Mouse (Mus musculus) layer of hippocampus, postnatal 25 days (tissue): ENCODE data around the gene Cd300lb. TPM values are rescaled to one million over a fixed set of nuclear protein-coding genes. Genes with fewer than 3 reads are reported as not detected.
"Not testable (repeated sequence)": the region's sequence is repeated elsewhere in the genome, so short reads cannot be mapped to it uniquely, and the experiment has no call there.

Experiments
- DNase-seq, 2 experiments: peaks; one replicate each; pipeline ENCODE4 v3.0.0; 2022; ENCODE audit warnings: mixed read lengths in 2 of 2, low spot score in 1 of 2; ENCODE audit errors: extremely low spot score in 1 of 2
- total RNA-seq, 2 experiments: library from RNA; stranded (reverse); gene quantifications; 2 replicates each; pipeline ENCODE4 v1.2.3; 2021

Gene Cd300lb
- total RNA-seq = not detected

DNA sequence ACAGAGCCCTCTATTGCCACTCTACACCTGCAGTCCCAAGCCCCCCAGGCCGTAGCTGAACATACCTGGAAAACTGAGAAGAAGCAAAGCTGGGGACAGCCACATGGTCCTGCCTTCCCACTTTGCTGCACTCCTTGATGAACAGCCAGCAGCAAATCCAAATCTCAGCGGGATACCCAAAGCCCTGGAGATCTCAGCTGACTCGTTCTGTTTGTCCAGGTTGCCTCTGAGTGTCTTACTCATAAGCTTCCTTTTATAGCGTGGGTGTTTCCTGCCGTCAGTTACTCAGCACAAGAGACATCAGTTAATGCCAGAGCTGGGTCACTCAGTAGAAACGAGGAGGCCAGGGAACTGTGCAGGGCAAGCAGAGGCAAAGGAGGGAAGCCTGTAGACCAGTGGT is at the start of gene Cd300lb:
Gene Cd300lb, minus strand, starts transcription at position 243 of the 400 bp plus-strand sequence.
- DNase-seq = no peak

DNA sequence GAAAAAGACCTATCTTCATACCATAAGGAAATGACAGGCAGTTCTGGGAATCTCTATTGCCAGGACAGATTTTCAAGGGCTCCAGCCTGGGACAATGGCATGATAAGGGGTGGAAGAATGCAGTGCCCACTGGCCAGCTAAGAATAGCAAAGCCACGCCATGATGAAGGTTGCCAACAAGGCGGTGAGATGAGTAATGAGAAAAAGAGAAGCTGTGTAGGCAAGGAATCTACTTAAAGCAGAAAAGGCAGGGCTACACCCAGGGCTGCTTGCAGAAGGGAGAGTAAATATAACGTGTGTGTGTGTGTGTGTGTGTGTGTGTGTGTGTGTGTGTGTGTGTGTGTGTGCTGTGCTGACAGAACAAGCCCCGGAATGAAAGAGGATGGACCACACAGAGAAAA is 47.7 kb upstream of the Cd300lb start:
- no peak for DNase-seq

DNA sequence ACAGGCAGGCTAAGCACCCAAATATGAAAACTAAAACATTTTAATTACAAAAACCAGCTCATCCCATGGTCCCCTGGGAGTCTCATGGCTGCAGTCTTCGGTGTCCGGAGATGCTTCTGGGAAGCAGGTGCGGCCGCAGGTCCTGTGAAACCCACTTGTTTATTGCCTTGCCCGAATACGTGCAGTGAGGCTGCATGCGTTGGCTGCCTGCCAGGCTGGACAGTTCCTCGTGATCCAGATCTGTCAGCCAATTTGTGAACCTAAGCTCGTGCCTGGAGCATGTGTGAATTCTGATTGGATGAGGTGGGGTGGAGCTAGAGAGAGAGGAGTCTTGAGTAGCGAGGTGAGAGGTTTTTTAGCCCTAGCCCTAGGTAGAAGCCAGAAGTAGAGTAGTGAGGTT is 38.5 kb upstream of the Cd300lb start:
- no peak for DNase-seq

DNA sequence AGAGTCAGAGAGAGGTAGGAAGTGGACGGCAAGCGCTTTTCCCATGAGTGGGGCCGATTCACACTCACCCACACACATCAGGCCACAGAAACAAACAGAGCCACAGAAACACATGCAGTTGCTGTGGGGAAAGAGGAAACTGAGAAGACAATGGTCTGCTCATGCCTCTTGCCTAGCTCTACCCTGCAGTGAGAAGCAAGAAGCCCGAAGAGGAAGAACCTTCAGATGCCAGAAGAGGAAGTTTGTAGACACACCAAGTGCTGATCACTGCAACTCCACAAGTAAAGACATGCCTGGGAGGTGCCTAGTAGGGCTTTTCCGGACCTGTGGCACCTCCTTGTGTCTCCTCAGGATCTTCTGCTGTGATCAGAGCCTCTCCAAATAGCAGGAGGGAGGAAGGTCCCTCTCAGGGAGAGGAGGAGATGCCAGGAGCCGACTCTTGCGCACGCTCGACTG is 34.6 kb upstream of the Cd300lb start, which contains the start of gene Cd300c:
Gene Cd300c, minus strand, starts transcription at position 406 of the 456 bp plus-strand sequence.
- no peak for DNase-seq

DNA sequence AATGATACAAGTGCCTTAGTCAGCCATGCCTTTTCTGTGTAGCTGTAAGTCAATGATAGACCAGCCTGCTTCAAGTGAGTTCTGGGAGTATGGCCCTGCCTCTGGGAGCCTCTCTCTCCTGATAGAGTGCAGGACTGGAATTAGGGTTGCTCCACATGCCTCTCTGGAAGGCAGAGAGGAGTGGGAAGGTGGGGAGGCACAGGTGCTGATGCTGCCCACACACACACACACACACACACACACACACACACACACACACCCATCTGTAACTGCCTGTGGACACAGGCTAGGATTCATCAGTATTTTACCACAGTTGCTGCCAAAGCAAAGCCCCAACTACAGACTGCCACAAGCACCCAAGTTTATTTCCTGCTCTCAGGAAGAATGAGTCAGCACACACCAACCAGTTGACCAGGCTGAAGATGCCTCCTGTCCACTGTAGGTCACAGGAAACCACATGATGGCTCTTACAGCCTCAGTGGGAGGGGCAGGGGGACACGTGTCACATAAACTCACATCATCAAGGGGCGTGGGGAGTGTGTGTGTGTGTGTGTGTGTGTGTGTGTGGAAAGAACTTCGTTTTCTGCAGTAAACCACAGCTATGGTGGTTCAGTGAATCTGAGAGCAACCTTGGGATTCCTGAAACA is 31.1 kb upstream of the Cd300lb start:
- no peak for DNase-seq

DNA sequence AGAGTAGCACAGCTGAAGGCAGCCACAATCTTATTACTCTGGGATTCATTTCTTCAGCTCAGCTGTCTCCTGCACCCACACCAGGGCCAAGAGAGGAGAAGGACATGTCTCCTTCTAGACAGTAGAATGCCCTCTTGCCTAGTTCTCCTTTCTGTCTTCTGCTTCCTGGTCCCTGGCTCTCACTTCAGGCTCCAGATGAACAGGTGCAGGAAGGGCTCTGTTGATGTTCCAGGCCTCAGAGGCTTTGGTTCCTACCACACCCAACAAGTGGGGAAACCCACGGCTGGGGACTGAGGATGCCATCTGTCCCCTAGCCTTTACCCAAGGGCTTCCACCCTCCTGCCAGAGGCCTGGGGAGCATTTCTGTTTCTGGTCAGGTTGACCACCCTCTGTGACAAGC is 26.2 kb upstream of the Cd300lb start:
- DNase-seq = no peak

DNA sequence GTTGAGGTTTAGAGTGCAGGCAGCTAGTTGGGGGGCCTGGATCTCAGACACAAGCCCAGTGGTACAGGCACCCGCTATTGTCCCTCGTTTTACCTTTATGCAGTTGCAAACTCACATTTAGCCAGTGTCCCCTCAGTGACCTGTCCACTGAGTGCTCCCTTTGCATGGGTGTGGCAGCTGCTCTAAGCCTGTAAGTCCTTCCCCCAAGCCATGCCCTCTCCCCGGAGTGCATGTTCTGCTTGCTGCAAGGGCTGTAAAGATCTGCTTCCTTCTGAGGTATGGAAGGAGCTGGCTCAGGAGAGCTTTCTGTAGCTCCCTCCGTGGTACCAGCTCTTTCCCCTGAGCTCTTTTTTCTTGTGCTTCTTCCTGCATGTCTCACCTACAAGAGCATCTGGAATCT is 595 bp downstream of the Cd300lb start:
- DNase-seq = no peak

DNA sequence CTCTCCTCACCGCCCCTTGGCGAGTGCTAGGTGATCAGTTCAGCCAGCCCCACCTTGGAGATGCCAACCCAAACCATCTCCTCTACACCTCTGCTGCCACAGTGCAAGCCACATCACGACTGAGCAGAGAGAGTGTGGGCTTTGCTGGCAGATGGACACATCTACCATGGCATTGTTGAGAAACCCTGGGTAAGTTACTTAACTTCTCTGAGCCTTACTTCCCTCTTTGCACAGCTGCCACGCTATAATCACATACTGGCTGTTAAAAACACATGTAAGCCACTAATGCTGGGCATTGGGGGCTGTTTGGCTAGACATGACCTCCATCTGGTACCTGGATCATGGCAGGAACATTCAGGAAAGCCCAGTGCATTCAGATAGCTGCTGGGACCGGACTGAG is 3.1 kb downstream of the Cd300lb start:
- DNase-seq = no peak

DNA sequence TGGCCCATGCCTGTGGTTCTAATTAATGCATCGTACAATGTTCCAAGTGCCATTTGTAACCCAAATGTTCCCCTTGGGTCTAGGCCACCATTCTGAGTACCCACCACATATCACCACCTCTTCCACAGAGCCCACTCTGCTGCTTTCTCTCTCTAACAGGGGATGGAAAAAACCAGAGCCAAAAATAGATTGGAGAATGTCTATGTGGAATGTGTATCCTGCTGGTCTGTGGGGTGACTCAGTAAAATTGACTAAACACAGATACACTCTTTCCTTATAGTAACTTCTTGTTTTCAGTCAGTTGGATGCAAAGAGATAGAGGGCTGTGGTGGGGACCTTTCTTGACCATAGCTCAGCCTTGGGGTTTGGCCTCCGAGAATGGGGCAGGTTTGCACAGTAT is 4.6 kb downstream of the Cd300lb start:
- DNase-seq = no peak

- peak in 1 of 2 experiments; percentile 11 for DNase-seq
Measured at GRCm38 (mm10) chr11:114923961-114924360, 10.2 kb downstream of the Cd300lb start.

DNA sequence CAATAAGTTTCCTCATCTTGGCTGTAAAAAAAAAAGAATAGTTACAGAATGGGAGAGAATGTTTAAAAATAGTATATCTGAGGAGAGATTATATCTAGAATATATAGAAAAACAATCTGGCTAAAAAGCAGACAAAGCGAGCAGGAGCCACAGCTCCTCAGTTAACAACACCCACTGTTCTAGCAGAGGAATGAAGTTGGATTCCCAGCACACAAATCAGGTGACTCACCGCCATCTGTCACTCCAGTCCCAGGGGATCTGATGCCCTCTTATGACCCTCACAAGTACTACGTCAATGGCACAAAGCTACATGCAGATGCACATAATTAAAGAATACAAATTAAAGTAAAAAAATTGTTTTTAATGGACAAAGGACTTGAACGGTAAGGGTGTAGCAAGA is 11.7 kb downstream of the Cd300lb start:
- DNase-seq = no peak

GRCm38 (mm10) chr11:114917120-114917519 is 17.1 kb downstream of the Cd300lb start:
- DNase-seq = no peak

DNA sequence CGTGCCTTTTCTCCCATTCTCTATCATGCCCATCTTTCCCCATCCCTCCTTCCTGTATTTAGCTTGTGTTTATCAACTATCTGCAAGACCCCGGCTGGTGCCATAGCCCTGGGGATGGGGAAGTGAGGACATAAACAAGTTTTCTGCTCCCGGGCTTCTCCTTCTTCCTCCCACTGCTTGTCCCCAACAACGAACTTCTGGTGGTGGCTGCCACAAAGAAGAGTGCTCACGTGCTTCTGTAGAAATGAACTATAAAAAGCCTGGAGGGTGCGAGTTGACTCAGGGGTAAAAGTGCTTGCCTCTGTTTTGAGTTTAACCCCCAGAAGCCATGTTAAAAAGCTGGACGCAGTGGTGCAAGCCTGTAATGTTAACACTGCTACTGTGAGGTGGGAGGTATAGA is 19.2 kb downstream of the Cd300lb start:
- DNase-seq = no peak

- DNase-seq = peak; percentile 73 to 86
Measured at GRCm38 (mm10) chr11:114912847-114913246, 21.3 kb downstream of the Cd300lb start.

DNA sequence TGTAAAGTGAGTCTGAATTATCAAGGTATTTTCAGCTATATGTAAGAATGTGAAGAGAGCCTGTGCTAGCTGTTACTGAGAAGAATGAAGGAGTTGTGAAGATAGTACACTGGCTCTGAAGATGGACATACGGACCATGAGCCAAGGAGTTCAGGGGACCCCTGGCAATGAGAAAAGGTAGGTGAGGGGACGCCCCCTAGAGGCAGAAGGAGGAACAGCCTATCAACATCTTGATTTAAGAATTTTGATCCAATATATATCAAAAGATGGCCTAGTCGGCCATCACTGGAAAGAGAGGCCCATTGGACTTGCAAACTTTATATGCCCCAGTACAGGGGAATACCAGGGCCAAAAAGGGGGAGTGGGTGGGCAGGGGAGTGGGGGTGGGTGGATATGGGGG is 24.6 kb downstream of the Cd300lb start:
- not testable (repeated sequence) for DNase-seq

- no peak for DNase-seq
Measured at GRCm38 (mm10) chr11:114908086-114908485, 26.1 kb downstream of the Cd300lb start.

GRCm38 (mm10) chr11:114907567-114907966 is 26.6 kb downstream of the Cd300lb start:
- no peak for DNase-seq

GRCm38 (mm10) chr11:114903224-114903623 is 31.0 kb downstream of the Cd300lb start:
- no peak for DNase-seq

GRCm38 (mm10) chr11:114898026-114898425 is 36.2 kb downstream of the Cd300lb start:
- DNase-seq = no peak

DNA sequence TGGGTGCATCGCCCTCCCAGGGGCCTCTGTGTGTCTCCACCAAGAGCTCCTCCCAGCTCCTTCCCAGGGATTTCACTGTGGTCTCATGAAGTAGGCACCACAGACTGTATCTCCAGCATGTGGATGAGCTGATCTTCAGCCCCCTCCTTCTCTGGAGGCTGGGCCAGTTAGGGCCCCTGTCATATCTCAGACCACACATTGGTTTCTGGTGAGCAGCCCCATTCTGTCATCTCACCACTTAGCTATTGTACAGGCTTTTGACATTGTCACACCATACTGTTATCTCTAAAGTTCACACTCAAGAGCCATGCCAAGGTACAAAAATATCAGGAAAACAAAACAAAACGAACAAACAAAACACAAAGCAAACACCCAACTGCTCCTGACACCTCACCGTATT is 38.1 kb downstream of the Cd300lb start:
- no peak for DNase-seq

- no peak for DNase-seq
Measured at GRCm38 (mm10) chr11:114890542-114890941, 43.6 kb downstream of the Cd300lb start.

GRCm38 (mm10) chr11:114889991-114890518 is 44.1 kb downstream of the Cd300lb start, which contains the start of gene Cd300a:
Gene Cd300a (plus strand): TSS chr11:114890041.
- DNase-seq = no peak
